Mouse (Mus musculus): Measurements from ENCODE around the gene Rbck1.

Rbck1 gene

GRCm38 (mm10) chr2:152343329-152344213, 11.1 kb upstream of the Rbck1 start, which contains the start of gene Trib3:
Gene Trib3 (minus strand): TSS chr2:152344032.
- DNase-seq (ENCODE audit: low spot score), result peak; percentile 86

- no peak for DNase-seq (ENCODE audit: low spot score)
Measured at GRCm38 (mm10) chr2:152339631-152340179, 7.3 kb upstream of the Rbck1 start.

- no peak for DNase-seq (ENCODE audit: low spot score)
Measured at GRCm38 (mm10) chr2:152338319-152338718, 5.9 kb upstream of the Rbck1 start.

DNA sequence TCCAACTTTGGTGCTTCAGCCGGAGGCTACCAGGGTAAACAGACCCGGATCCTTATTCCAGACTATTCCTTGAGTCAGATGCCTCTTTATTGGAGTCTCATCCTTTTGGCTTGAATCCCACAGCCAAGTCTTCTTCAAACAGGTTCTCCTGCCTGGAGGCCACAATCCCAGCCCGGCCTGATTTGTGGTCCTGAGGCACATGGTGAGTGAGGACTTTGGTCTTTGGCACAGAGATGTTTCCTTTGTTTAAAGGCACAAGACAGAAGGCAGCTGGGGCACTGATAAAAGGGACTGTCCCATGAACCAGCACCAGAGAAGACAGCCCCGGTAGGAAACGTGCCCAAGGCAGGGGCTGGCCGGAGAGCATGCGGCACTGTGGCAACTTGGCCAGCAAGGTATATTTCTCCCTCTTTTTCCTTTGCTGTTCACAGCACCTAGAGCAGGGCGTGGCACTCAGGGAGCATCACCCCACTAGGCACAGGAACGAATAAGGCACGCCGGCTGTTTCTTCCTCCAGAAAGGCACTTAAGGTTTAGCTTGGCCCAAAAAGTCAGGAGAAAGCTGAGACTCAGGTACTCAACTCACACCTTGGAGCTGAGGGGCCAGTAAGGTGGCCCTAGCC, 5.2 kb upstream of the Rbck1 start:
- DNase-seq (ENCODE audit: low spot score), result no peak

DNA sequence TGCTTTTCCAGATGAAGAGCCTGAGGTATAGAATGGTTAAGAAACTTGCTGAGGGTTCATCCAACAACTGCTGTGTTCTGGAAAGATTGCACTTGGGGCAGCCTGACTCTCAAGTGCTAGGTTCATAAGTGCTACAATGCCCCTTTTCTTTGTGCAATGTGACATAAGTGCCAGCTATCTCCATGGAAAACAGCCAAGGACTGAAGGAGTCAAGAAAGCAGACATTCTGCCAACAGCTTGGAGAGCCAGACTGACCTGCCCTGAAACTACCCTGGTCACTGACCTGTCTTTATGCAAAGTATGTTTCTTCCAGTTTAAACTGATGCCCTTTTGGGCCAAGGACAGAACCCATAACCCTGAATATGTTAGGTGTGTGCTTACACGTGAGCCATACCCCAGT, 4.4 kb upstream of the Rbck1 start:
- DNase-seq (ENCODE audit: low spot score), result no peak

- no peak for DNase-seq (ENCODE audit: low spot score)
Measured at GRCm38 (mm10) chr2:152335289-152335820, 2.9 kb upstream of the Rbck1 start.

DNA sequence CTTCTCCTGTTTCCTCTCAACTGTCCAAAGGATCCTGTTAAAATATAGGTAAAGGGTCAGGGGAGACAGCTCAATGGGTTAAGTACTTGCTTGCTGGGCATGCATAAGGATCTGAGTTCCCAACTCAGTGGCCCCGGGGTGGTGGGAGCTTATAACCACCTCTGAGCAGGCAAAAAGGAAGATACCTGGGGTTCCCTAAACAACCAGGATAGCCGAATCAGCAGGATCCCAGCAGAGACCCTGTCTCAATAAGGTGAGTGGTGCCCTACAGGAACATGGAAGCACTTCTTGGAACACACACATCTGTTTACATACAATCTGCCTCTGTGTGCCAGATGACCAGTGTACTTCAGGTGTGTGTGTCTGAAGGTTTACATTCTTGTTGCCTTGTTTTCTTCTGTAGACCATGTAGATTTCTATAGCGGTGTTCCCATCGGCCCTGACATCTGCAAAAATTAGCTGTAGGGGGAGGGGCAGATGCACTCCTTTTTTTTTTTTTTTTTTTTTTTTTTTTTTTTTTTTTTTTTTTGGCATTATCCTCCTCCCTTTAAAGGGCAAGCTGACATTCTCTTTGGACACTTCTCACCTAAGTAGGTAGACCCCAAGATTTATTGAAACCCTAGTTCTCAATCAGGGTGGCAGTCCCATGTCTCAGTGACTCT, 1.0 kb upstream of the Rbck1 start:
- no peak for DNase-seq (ENCODE audit: low spot score)

- DNase-seq (ENCODE audit: low spot score), result no peak
Measured at GRCm38 (mm10) chr2:152330858-152331423, 1.5 kb downstream of the Rbck1 start.

GRCm38 (mm10) chr2:152327980-152328379, 4.5 kb downstream of the Rbck1 start:
- DNase-seq (ENCODE audit: low spot score), result no peak

GRCm38 (mm10) chr2:152326654-152327053, 5.8 kb downstream of the Rbck1 start:
- DNase-seq (ENCODE audit: low spot score), result no peak

- no peak for DNase-seq (ENCODE audit: low spot score)
Measured at GRCm38 (mm10) chr2:152326157-152326556, 6.3 kb downstream of the Rbck1 start.

DNA sequence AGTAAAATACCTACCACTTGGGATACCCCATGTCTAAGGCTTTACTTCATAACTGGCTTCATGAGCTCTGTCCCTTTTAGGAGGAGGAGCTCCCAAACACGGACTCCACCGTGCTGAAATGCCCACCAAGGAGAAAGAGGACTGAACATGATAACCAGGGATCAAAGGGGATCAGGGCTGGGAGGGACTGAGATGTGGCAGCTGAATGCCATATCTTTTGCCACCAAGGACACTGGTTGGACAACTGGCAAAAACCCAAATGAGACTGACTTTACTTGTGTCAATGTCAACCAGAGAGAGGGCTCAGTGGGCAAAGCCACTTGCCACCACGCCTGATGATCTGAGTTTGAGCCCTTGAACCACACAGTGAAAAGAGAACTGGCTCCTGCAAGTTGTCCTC, 7.6 kb downstream of the Rbck1 start:
- DNase-seq (ENCODE audit: low spot score), result no peak

GRCm38 (mm10) chr2:152323971-152324370, 8.5 kb downstream of the Rbck1 start:
- no peak for DNase-seq (ENCODE audit: low spot score)

GRCm38 (mm10) chr2:152322198-152322597, 10.3 kb downstream of the Rbck1 start:
- no peak for DNase-seq (ENCODE audit: low spot score)

- DNase-seq (ENCODE audit: low spot score), result no peak
Measured at GRCm38 (mm10) chr2:152321558-152321957, 10.9 kb downstream of the Rbck1 start.

GRCm38 (mm10) chr2:152317054-152317453, 15.4 kb downstream of the Rbck1 start:
- no peak for DNase-seq (ENCODE audit: low spot score)

GRCm38 (mm10) chr2:152313926-152314325, 18.5 kb downstream of the Rbck1 start:
- DNase-seq (ENCODE audit: low spot score), result no peak

- DNase-seq (ENCODE audit: low spot score), result no peak
Measured at GRCm38 (mm10) chr2:152312996-152313395, 19.5 kb downstream of the Rbck1 start.

DNA sequence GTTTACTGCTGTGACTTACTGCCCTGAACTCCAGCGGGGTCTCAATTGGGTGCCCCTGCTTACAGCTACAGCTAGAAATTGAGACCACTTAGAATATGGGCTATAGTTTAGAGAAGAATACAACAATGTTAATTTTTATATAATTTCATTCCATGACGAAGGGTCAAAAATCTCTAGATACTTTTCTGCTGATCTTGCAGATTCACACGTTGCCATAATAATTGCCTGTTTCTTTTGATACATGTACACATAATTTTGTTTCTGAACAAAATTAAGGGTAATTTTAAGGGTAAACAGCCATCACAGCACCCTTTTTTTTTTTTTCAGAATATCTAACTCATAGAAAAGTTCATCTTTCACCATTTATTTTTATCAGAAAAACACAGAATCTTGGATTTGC, 25.3 kb downstream of the Rbck1 start:
- DNase-seq (ENCODE audit: low spot score), result no peak

- DNase-seq (ENCODE audit: low spot score), result no peak
Measured at GRCm38 (mm10) chr2:152305480-152305879, 27.0 kb downstream of the Rbck1 start.

GRCm38 (mm10) chr2:152303781-152304180, 28.7 kb downstream of the Rbck1 start:
- DNase-seq (ENCODE audit: low spot score), result no peak

DNA sequence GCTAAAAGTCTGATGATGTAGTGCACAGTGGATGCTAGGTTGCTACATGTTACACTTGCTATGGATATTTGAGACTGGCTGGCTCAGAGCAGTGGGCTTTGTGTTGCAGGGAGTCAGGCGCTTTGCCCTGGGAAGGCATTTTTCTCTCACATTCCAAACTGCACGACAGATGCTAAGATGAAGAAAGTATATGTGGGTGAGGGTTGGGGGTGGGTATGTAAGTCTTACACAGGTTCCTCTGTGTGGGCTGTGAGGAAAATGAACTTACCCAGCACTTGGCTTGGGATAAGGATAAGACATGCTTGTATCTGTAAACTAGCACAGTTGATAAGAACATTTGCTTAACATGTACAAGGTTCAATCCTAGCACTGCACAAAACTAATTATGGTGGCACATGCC, 29.6 kb downstream of the Rbck1 start:
- no peak for DNase-seq (ENCODE audit: low spot score)
